Mouse (Mus musculus) limb, embryonic 10.5 days (tissue): ENCODE measurements at regions not wholly inside any gene's neighbourhood (a gene's known extent, or its start where the extent isn't known, plus 50 kb on each side); places are given as distances from the start of the nearest gene placed in this dataset.
A peak's percentile ranks its signal among the peaks of the same experiment; 100 is the strongest.

ENCODE experiments used
- DNase-seq: peaks from one replicate; pipeline ENCODE4 v3.0.0-alpha.2; 2017; ENCODE audit warnings: low spot score
- H3K27ac ChIP-seq: fragments of 300-500 bp; sonication (generic); 2 replicates; pipeline ENCODE4 v1.5.1; 2016; ENCODE audit warnings: mild to moderate bottlenecking
- H3K27me3 ChIP-seq: fragments of 300-500 bp; sonication (generic); 2 replicates; pipeline ENCODE4 v1.6.1; 2016; ENCODE audit warnings: low read depth, mild to moderate bottlenecking; ENCODE audit not compliant: poor library complexity, severe bottlenecking
- H3K36me3 ChIP-seq: fragments of 300-500 bp; sonication (generic); 2 replicates; pipeline ENCODE4 v1.6.1; 2016; ENCODE audit warnings: mild to moderate bottlenecking, moderate library complexity
- H3K4me1 ChIP-seq: fragments of 300-500 bp; sonication (generic); 2 replicates; pipeline ENCODE4 v1.6.1; 2016
- H3K4me3 ChIP-seq: fragments of 300-500 bp; sonication (generic); 2 replicates; pipeline ENCODE4 v1.5.1; 2016; ENCODE audit warnings: mild to moderate bottlenecking, moderate library complexity
- H3K9me3 ChIP-seq: fragments of 300-500 bp; sonication (generic); replicated peaks from 2 replicates; pipeline ENCODE4 v1.6.1; 2016; ENCODE audit warnings: mild to moderate bottlenecking
- WGBS: fragments of 180-500 bp; shearing (Covaris S2); methylation state at CpG from one replicate; pipeline ENCODE4 v1.1.7; 2016; 5-methylcytosine and 5-hydroxymethylcytosine counted together

- no peak for DNase-seq
- Histone ChIP-seq H3K9me3 (no peaks in the 10 kb centered on the region), H3K4me1 (peaks cover 67% of the 10 kb centered on the region), H3K4me3 (no peak overlapping the region), H3K36me3 (no peaks in the 10 kb centered on the region), H3K27me3 (0 out of 2 replicates have a peak, but pooled peaks cover 13% of the 10 kb centered on the region), H3K27ac (peak overlapping the region; percentile 79)
- 7% methylated on average over 4 of the region's 4 CpGs for WGBS
These were observed 53.2 kb downstream of the Gas1 start for GRCm38 (mm10) chr13:60123964-60124363.

DNA sequence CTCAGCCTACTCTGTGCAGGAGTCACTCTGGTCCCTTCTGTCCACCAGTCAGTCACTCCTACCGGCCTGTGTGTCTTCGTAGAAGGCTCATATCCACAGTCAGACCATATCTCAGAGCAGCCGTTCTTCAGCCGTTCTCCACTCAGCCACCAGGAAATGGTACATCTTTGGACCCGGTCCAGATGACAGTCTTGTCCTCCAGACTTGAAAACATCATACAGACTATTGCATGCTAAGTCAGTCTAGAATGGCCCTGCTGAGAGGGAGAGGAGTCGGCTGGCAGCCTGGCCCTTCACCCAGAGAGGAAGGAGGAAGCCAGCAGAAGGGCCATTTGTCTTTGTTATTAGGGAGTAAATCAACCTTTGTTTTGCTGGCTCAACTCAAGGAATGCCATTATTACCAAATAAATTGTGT lies 54.0 kb downstream of the Gas1 start:
- Histone ChIP-seq H3K4me3 (peak overlapping the region; percentile 4; the same call in 1 of the 2 replicates), H3K27ac (peak overlapping the region; percentile 79), H3K27me3 (0 out of 2 replicates have a peak, but pooled peaks cover 13% of the 10 kb centered on the region)

GRCm38 (mm10) chr13:60122341-60123173 lies 54.6 kb downstream of the Gas1 start:
- peaks cover 60% of the 10 kb centered on the region for H3K4me1 ChIP-seq
- peak overlapping the region; percentile 4; the same call in 1 of the 2 replicates for H3K4me3 ChIP-seq
- 0 out of 2 replicates have a peak, but pooled peaks cover 7% of the 10 kb centered on the region for H3K27me3 ChIP-seq
- H3K27ac ChIP-seq: peak overlapping the region; percentile 79
- DNase-seq: no peak
- no peaks in the 10 kb centered on the region for H3K36me3 ChIP-seq
- WGBS: 35% methylated on average over 29 of the region's 29 CpGs
- H3K9me3 ChIP-seq: no peaks in the 10 kb centered on the region

More for the DNA sequence above, 54.0 kb downstream of the Gas1 start:
- peaks cover 66% of the 10 kb centered on the region for H3K4me1 ChIP-seq
- H3K36me3 ChIP-seq: no peaks in the 10 kb centered on the region
- WGBS: 23% methylated on average over 6 of the region's 6 CpGs
- no peak for DNase-seq
- no peaks in the 10 kb centered on the region for H3K9me3 ChIP-seq

GRCm38 (mm10) chr13:60111465-60111864 lies 65.7 kb downstream of the Gas1 start:
- WGBS: 87% methylated on average over 2 of the region's 2 CpGs
- Histone ChIP-seq H3K27me3 (no peaks in the 10 kb centered on the region), H3K4me3 (no peak overlapping the region), H3K27ac (peak overlapping the region; percentile 92; the same call in 1 of the 2 replicates), H3K4me1 (peaks cover 29% of the 10 kb centered on the region), H3K9me3 (no peaks in the 10 kb centered on the region), H3K36me3 (no peaks in the 10 kb centered on the region)
- DNase-seq: no peak

GRCm38 (mm10) chr13:60110079-60110846 lies 66.9 kb downstream of the Gas1 start:
- H3K27me3 ChIP-seq: no peaks in the 10 kb centered on the region
- peaks cover 34% of the 10 kb centered on the region for H3K4me1 ChIP-seq
- H3K9me3 ChIP-seq: no peaks in the 10 kb centered on the region
- no peaks in the 10 kb centered on the region for H3K36me3 ChIP-seq
- peak overlapping the region; percentile 92 for H3K27ac ChIP-seq
- WGBS: 4% methylated on average over 11 of the region's 11 CpGs
- peak; percentile 79 for DNase-seq
- peak overlapping the region; percentile 26 for H3K4me3 ChIP-seq

DNA sequence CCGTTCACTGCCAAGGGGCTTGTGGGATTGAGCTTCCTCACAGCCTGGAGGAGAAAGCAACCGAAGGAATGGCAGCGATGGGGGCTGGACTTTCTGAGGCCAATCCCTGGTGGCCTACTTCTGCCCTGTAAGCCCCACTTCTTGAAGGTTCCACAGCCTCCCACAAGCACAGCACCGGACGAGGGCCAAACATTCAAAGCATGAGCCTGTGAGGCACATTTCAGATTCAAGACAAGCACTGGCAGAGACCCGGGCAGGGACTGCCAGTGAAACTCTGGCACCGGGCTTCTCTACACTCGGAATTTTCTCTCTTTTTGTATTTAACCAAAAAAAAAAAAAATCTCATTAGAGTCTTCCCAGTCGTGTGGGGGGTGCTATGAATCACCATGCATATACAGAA lies 71.9 kb downstream of the Gas1 start:
- Histone ChIP-seq H3K27ac (no peak overlapping the region), H3K36me3 (no peaks in the 10 kb centered on the region), H3K9me3 (no peaks in the 10 kb centered on the region), H3K27me3 (no peaks in the 10 kb centered on the region), H3K4me3 (no peak overlapping the region), H3K4me1 (peaks cover 43% of the 10 kb centered on the region)
- 94% methylated on average over 9 of the region's 9 CpGs for WGBS
- no peak for DNase-seq

DNA sequence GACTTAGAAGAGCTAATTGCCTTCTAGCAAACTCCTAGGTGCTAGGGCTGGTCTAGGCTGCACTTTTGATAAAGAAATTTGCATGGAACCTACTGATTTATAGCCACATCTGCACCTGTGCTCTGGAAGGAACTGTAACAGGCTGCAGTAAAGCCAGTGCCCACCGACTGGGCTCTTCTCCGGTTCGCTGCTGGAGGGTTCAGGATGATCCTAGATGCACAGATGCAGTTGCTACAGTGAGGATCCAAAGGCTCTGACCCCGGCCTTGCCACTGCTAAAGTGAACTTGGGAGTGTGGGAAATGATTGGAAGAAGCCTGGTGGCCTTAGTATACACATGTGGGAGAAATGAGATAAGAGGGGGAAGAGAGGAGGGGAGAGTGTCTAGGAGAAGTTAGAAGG lies 75.5 kb downstream of the Gas1 start:
- Histone ChIP-seq H3K4me1 (peaks cover 55% of the 10 kb centered on the region), H3K27me3 (no peaks in the 10 kb centered on the region), H3K4me3 (no peak overlapping the region), H3K27ac (peak overlapping the region; percentile 62; the same call in 1 of the 2 replicates), H3K36me3 (no peaks in the 10 kb centered on the region), H3K9me3 (no peaks in the 10 kb centered on the region)
- no peak for DNase-seq
- 74% methylated on average over 4 of the region's 4 CpGs for WGBS

DNA sequence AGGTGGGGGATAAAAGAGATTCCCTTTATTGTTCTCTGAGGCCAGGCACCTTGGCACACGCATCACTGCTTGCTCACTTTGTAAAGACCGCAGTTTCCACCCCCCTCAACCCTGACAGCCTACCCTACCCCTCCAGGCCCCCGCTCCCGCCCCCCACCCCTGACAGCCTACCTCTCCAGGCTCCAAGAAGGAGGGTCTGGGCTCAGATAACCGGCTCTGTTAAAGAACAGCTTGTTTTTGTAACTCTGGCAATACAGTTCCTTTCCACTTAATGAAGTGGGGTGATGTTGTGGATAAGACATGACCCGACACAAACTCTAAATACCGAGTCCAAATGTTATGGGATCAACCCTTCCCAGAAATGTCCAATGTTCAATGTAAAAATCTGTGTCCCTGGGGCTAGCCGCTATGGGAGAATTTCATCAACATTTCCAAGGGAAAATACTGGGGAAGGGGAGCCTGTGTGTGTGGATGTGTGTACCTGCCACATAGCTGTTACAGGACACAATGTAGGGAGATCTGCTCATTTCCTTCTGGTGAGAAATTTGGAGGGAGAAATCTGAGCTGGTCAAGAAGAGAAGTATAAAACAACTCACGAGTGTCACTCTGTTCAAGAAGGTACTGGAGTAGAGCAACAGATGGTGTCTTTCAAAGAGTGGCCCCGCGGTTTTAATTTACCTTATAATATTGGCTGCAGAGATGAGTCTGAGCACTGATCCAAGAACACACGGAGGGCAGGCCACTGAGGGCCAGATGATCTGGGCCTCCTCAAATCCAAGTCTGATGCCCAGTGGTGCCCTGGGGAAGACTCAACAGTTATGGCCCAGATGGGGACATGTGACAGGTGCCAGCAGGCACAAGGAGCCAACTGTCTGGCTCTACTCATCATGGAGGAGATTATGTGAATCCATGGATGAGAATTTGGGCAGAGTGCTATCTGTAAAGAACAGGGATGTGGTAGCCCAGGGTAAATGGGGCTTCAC lies 76.7 kb downstream of the Gas1 start:
- H3K4me1 ChIP-seq: peaks cover 62% of the 10 kb centered on the region
- no peak for DNase-seq
- H3K9me3 ChIP-seq: no peaks in the 10 kb centered on the region
- no peak overlapping the region for H3K4me3 ChIP-seq
- 83% methylated on average over 12 of the region's 12 CpGs for WGBS
- no peaks in the 10 kb centered on the region for H3K36me3 ChIP-seq
- H3K27ac ChIP-seq: peak overlapping the region; percentile 66; the same call in 1 of the 2 replicates
- H3K27me3 ChIP-seq: no peaks in the 10 kb centered on the region

GRCm38 (mm10) chr13:60099469-60100129 lies 77.6 kb downstream of the Gas1 start:
- H3K4me1 ChIP-seq: peaks cover 65% of the 10 kb centered on the region
- no peak for DNase-seq
- H3K9me3 ChIP-seq: no peaks in the 10 kb centered on the region
- H3K4me3 ChIP-seq: no peak overlapping the region
- H3K36me3 ChIP-seq: no peaks in the 10 kb centered on the region
- peak overlapping the region; percentile 66; the same call in 1 of the 2 replicates for H3K27ac ChIP-seq
- 82% methylated on average over 14 of the region's 14 CpGs for WGBS
- no peaks in the 10 kb centered on the region for H3K27me3 ChIP-seq

DNA sequence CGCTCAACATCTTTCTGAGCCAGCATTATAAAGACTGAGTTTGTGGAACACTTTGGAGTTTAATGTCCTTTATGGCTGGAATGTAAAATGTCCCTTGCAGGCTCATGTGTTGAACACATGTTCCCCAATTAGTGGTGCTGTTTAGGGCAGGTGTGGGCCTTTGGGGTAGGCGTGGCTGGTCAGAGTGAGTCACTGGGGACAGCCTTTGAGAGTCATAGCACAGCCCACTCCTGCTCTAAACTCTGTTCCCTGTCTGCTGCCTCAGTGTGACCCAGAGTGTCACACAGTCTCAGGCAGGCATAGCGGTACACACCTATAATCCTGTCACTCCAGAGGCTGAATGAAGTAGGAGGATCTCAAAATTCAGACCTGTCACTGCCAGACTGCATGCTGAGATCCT lies 78.8 kb downstream of the Gas1 start:
- DNase-seq: peak; percentile 63
- Histone ChIP-seq H3K4me3 (no peak overlapping the region), H3K27ac (peak overlapping the region; percentile 80), H3K36me3 (no peaks in the 10 kb centered on the region), H3K4me1 (peaks cover 69% of the 10 kb centered on the region), H3K9me3 (no peaks in the 10 kb centered on the region), H3K27me3 (no peaks in the 10 kb centered on the region)
- WGBS: 73% methylated on average over 3 of the region's 3 CpGs

GRCm38 (mm10) chr13:60097776-60098175 lies 79.4 kb downstream of the Gas1 start:
- H3K27ac ChIP-seq: peak overlapping the region; percentile 80
- H3K4me3 ChIP-seq: no peak overlapping the region
- H3K27me3 ChIP-seq: no peaks in the 10 kb centered on the region
- no peaks in the 10 kb centered on the region for H3K9me3 ChIP-seq
- peaks cover 69% of the 10 kb centered on the region for H3K4me1 ChIP-seq
- no peaks in the 10 kb centered on the region for H3K36me3 ChIP-seq
- 46% methylated on average over 6 of the region's 6 CpGs for WGBS
- peak; percentile 50 for DNase-seq

DNA sequence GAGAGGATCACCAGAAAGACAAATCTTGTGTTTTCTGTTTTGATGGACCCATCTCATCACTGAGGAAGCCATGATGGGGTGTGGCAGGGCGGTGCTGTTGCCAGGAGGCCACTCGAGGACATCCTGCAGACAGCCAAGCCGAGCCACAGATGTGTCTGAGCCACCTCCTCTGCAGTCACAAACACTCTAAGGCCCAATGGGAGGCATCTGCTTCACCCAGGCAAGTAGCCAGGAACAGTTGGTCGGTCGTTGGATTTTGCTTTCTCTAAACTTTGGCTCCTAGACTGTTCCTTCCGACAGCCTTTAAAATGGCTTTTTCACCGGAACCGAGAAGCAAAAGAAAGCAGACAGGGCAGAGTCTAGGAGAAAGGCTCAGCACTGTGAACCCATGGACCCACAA lies 90.5 kb downstream of the Gas1 start:
- DNase-seq: no peak
- no peaks in the 10 kb centered on the region for H3K27me3 ChIP-seq
- no peaks in the 10 kb centered on the region for H3K9me3 ChIP-seq
- H3K36me3 ChIP-seq: no peaks in the 10 kb centered on the region
- WGBS: 90% methylated on average over 8 of the region's 8 CpGs
- peaks cover 21% of the 10 kb centered on the region for H3K4me1 ChIP-seq
- H3K27ac ChIP-seq: no peak overlapping the region; the same call in 1 of the 2 replicates
- no peak overlapping the region for H3K4me3 ChIP-seq
